Mouse (Mus musculus) hindbrain, embryonic 11.5 days (tissue): ENCODE results near the gene Rbfox1. TPM values are rescaled to one million over a fixed set of nuclear protein-coding genes. Genes with fewer than 3 reads are reported as not detected.

Source experiments
- ATAC-seq: fragments of 200-750 bp; cut with Nextera tagmentation; 2 replicates; pipeline ENCODE4 v1.8.0; 2017; ENCODE audit warnings: mild to moderate bottlenecking, moderate TSS enrichment, moderate library complexity; ENCODE audit not compliant: low FRiP score
- DNase-seq: peaks from one replicate; pipeline ENCODE4 v3.0.0-alpha.2; 2015; ENCODE audit warnings: low spot score
- H3K27ac ChIP-seq: fragments of 300-500 bp; sonication (generic); 2 replicates; pipeline ENCODE4 v1.5.1; 2014; ENCODE audit warnings: mild to moderate bottlenecking, low read depth, low read length
- H3K27me3 ChIP-seq: fragments of 300-500 bp; sonication (generic); 2 replicates; pipeline ENCODE4 v1.6.1; 2014; ENCODE audit warnings: mild to moderate bottlenecking, low read length, moderate library complexity, mixed read lengths; ENCODE audit not compliant: control insufficient read depth, insufficient read depth
- H3K36me3 ChIP-seq: fragments of 300-500 bp; sonication (generic); 2 replicates; pipeline ENCODE4 v1.6.1; 2014; ENCODE audit warnings: mild to moderate bottlenecking, low read length, moderate library complexity, mixed read lengths; ENCODE audit not compliant: control insufficient read depth, insufficient read depth
- H3K4me1 ChIP-seq: fragments of 300-500 bp; sonication (generic); replicated peaks from 2 replicates; pipeline ENCODE4 v1.6.1; 2014; ENCODE audit warnings: low read length, mixed read lengths; ENCODE audit not compliant: control insufficient read depth, insufficient read depth
- H3K4me2 ChIP-seq: fragments of 300-500 bp; sonication (generic); replicated peaks from 2 replicates; pipeline ENCODE4 v1.6.1; 2014; ENCODE audit warnings: mild to moderate bottlenecking, low read depth, low read length
- H3K4me3 ChIP-seq: fragments of 300-500 bp; sonication (generic); 2 replicates; pipeline ENCODE4 v1.5.1; 2014; ENCODE audit warnings: low read depth, low read length
- H3K9ac ChIP-seq: fragments of 300-500 bp; sonication (generic); 2 replicates; pipeline ENCODE4 v1.6.1; 2014; ENCODE audit warnings: low read depth, low read length
- H3K9me3 ChIP-seq: fragments of 300-500 bp; sonication (generic); 2 replicates; pipeline ENCODE4 v1.6.1; 2016; ENCODE audit warnings: low read length; ENCODE audit not compliant: control insufficient read depth
- WGBS: fragments of 180-500 bp; shearing (Covaris S2); extraction: QIAGEN DNeasy Blood & Tissue Kit; methylation state at CpG from one replicate; pipeline ENCODE4 v1.1.7; 2014; 5-methylcytosine and 5-hydroxymethylcytosine counted together
- polyA plus RNA-seq: library from polyadenylated mRNA; unstranded; fragments of >200 nt; fragmentation: Nextera tagmentation; extraction: Ambion mirVana; gene quantifications from 2 replicates; pipeline ENCODE4 v1.2.1, GENCODE M21; 2014

Gene Rbfox1
- polyA plus RNA-seq, 1 experiment from 2014 or later = 20.3 TPM

DNA sequence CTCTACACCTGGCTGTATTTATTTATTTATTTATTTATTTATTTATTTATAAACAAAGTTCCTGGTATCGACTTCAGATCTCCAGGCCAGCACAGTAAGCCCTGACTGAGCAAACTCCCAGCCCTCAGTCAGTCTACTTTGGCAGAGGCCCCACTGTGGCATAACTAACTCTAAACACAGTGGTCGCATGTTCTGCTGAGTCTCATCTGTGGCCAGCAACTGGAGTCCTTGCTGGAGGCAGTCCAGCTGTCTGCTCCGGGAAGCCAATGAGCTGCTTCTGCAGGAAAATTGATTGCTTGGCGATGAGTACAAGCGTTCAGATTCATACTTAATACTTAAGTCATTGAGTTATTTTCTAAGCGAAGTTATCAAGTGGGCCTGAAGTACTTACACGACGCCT lies 598.5 kb downstream of the Rbfox1 start:
- H3K27me3 ChIP-seq = no peaks in the 10 kb centered on the region
- 79% methylated on average over 8 of the region's 8 CpGs for WGBS
- DNase-seq = no peak
- no peak overlapping the region for H3K9ac ChIP-seq
- no peak overlapping the region for H3K4me2 ChIP-seq
- no peaks in the 10 kb centered on the region for H3K9me3 ChIP-seq
- ATAC-seq = no peak
- no peak overlapping the region for H3K4me3 ChIP-seq
- H3K4me1 ChIP-seq = no peaks in the 10 kb centered on the region
- no peaks in the 10 kb centered on the region for H3K36me3 ChIP-seq
- H3K27ac ChIP-seq = no peak overlapping the region

DNA sequence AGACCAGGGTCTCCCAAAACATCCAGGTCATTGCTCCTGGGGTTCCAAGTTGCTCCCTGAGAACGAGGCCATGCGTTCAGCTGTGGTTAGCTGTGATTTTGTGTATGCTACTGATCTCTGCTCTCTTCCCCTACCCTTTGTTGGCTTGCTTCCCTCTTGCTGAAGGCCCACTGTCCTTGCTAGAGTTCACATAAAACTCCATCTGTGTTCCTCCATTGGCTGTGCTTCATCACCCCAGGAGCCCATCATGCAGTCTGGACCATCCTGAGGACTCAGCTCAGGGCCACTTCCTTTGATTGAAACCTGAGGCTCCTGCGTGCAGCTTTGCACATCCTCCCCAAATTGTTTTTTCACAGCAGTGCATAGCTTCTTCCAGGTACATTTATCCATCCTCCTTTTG lies 600.5 kb downstream of the Rbfox1 start:
- Histone ChIP-seq H3K4me1 (no peaks in the 10 kb centered on the region), H3K36me3 (no peaks in the 10 kb centered on the region), H3K27me3 (no peaks in the 10 kb centered on the region), H3K4me3 (no peak overlapping the region), H3K9me3 (no peaks in the 10 kb centered on the region), H3K27ac (no peak overlapping the region), H3K4me2 (no peak overlapping the region), H3K9ac (no peak overlapping the region)
- DNase-seq (no peak), ATAC-seq (no peak)
- WGBS = 75% methylated on average over 3 of the region's 3 CpGs

DNA sequence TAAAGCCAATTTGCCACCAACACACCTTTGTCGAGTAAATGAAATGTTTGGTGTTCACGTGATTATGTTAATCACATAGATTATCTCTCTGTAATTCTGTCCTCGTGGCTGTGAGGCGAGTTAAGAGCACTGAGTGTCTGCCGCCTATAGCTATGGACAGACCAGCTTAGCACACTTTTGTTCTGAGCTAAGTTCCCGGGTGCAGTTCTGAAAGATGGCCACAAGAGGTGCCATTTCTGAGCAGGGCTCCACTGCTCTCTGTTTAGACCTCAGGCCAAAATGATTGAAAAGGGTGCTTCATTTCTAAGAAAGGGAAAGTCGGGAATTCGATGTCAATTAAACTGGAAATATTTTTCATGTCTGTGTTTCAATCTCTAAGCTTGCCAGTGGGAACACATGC lies 617.1 kb downstream of the Rbfox1 start:
- Histone ChIP-seq H3K9ac (no peak overlapping the region), H3K4me3 (no peak overlapping the region), H3K4me2 (no peak overlapping the region), H3K9me3 (no peaks in the 10 kb centered on the region), H3K27ac (no peak overlapping the region), H3K36me3 (no peaks in the 10 kb centered on the region), H3K4me1 (no peaks in the 10 kb centered on the region), H3K27me3 (no peaks in the 10 kb centered on the region)
- 31% methylated on average over 8 of the region's 8 CpGs for WGBS
- DNase-seq (peak; percentile 68), ATAC-seq (no peak)

DNA sequence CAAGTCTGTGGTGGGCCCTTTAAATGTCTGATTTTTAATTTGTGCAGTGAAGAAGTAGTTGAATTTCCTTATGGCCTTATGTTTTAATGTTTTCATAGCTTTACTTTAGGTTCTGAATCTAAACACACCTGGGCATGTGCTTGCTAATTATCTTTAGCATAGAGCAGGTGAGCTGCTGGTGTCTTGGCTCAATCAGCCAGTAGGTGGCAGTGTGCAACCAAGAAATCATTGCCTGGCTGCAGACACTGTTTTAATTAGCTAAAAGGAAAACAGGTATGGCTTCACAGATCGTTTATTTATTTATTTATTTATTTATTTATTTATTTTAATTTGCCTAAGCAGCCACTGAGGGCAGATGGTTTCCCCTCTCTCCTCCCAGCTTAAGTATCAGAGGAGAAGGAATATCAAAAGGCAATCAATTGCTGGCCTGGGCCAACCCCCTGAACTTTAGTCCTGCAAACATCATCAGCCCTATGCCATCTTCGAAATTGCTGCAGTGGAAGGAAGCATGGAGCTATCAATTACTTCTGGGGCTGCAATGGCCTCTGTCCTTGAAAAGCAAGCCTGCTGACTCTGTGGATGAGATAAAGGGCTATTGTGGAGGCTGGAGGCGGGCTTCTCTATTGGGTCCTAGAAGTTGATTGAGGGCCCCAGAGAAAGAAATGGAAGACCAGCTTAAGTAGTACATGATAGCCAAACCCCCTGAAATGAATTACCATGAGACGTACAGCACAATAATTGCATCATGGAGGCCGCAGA lies 618.6 kb downstream of the Rbfox1 start:
- Histone ChIP-seq H3K9ac (no peak overlapping the region), H3K36me3 (no peaks in the 10 kb centered on the region), H3K9me3 (no peaks in the 10 kb centered on the region), H3K4me1 (no peaks in the 10 kb centered on the region), H3K4me2 (no peak overlapping the region), H3K27me3 (no peaks in the 10 kb centered on the region), H3K27ac (no peak overlapping the region), H3K4me3 (no peak overlapping the region)
- 50% methylated on average over 5 of the region's 5 CpGs for WGBS
- ATAC-seq = no peak; the same call in 1 of the 2 replicates
- DNase-seq = peak; percentile 64

DNA sequence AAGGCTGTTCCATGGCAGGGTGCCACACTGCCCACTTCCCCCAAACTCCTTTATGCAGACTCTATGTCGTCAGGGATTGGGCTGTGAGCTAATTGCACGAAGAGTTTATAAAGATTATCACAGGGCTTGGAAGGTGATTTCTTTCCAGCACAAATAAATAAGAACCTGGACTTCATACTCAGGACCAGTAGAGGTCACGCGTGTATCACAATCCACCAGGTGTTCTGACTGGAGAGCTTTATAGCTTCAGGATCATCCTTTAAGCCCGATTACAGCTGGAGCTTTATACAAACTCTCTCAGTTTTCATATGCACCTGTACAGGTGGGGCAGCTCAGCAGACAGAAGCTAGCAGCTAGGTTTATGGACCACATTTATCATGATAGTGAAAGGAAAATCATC lies 623.8 kb downstream of the Rbfox1 start:
- no peaks in the 10 kb centered on the region for H3K4me1 ChIP-seq
- H3K9me3 ChIP-seq = no peaks in the 10 kb centered on the region
- no peaks in the 10 kb centered on the region for H3K36me3 ChIP-seq
- 77% methylated on average over 5 of the region's 5 CpGs for WGBS
- no peaks in the 10 kb centered on the region for H3K27me3 ChIP-seq
- H3K9ac ChIP-seq = no peak overlapping the region
- no peak for DNase-seq
- no peak overlapping the region for H3K4me3 ChIP-seq
- H3K4me2 ChIP-seq = no peak overlapping the region
- no peak for ATAC-seq
- no peak overlapping the region for H3K27ac ChIP-seq

DNA sequence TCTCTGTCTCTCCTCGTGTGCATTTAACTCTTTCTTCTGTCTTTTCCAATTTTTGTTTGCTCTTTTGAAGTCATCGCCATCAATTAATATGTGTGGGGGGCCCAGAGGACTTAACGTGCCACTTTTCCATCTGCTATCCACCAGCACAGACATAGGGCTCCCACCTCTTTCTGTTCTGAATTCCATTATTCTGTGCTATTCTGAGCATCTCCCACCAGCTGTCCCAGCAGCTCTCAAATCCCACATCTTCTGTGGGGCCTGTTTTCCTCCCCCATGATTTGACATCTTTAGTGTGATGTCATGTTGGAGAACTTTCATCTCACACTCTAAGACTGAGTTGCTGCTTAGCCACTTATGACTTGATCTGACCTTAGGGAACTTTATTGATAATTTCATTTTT lies 634.3 kb downstream of the Rbfox1 start:
- DNase-seq (no peak), ATAC-seq (no peak)
- Histone ChIP-seq H3K27me3 (no peaks in the 10 kb centered on the region), H3K9me3 (no peaks in the 10 kb centered on the region), H3K4me2 (no peak overlapping the region), H3K9ac (no peak overlapping the region), H3K4me3 (no peak overlapping the region), H3K36me3 (no peaks in the 10 kb centered on the region), H3K4me1 (no peaks in the 10 kb centered on the region), H3K27ac (no peak overlapping the region)
- WGBS = 83% methylated on average over 3 of the region's 3 CpGs

DNA sequence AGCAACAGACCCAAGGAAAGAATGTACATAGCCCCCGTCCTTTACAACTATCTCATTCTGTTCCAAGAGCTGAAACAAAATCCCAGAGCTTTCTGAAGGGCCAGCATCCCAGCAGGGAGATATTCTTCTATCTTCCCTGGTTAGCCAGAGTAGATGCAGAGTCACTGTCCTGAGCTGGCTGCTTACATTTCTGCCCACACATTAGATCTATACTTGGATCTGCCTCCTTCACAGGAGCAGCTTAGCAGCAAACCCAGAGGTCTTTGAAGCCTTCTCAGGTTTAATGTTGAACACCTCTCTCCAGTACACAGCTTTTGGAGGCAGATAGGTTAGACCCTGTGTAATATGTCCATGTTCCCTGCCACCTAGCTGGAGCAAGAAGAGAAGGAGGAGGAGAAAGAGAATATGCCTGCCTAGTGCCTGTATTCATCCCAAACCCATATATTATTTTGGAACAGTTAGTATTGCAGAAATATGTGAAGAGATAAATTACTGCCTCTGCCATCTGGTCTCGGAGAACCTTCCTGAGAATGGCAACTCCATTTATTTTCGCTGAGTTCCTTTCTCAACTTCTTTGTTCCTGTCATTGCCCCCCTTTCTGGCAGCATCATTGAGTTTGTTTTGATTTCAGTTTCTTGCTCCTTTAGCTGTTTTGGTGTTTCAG lies 640.5 kb downstream of the Rbfox1 start:
- H3K4me1 ChIP-seq = no peaks in the 10 kb centered on the region
- H3K27me3 ChIP-seq = no peaks in the 10 kb centered on the region
- no peaks in the 10 kb centered on the region for H3K9me3 ChIP-seq
- no peak for ATAC-seq
- H3K4me3 ChIP-seq = no peak overlapping the region
- no peak overlapping the region for H3K9ac ChIP-seq
- no peak overlapping the region for H3K4me2 ChIP-seq
- DNase-seq = no peak
- no peaks in the 10 kb centered on the region for H3K36me3 ChIP-seq
- H3K27ac ChIP-seq = no peak overlapping the region
- 88% methylated on average over 3 of the region's 3 CpGs for WGBS

DNA sequence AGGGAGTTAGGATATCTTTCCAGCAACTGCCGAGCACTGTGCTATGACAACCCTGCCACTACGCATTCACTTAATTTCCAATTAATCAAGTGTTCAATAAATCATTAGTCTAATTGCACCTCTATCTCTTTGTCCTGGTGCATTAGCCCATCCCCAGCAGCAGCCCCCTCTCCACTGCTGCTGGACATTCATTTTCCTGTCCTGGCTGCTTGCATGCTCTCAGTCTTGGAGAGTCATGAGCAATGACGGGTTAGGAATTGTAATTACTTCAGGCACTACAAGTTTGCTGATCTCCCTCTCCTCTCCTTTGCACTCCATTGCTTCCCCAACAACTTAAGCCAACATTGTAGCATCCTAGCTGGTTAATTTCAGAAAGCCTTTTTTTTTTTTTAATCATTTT lies 646.3 kb downstream of the Rbfox1 start:
- Histone ChIP-seq H3K4me3 (no peak overlapping the region), H3K4me2 (no peak overlapping the region), H3K27ac (no peak overlapping the region), H3K36me3 (no peaks in the 10 kb centered on the region), H3K27me3 (no peaks in the 10 kb centered on the region), H3K9ac (no peak overlapping the region), H3K9me3 (no peaks in the 10 kb centered on the region), H3K4me1 (no peaks in the 10 kb centered on the region)
- DNase-seq = no peak
- ATAC-seq = no peak
- whole genome bisulfite sequencing = 59% methylated on average over 3 of the region's 3 CpGs
